Mouse (Mus musculus) hindbrain, embryonic 14.5 days (tissue): ENCODE results near the gene Prss34. TPM values are rescaled to one million over a fixed set of nuclear protein-coding genes. Genes with fewer than 3 reads are reported as not detected.
A peak's percentile ranks its signal among the peaks of the same experiment; 100 is the strongest.

Experiments used
- ATAC-seq: fragments of 200-750 bp; cut with Nextera tagmentation; 2 replicates; pipeline ENCODE4 v1.8.0; 2017; ENCODE audit warnings: moderate number of reproducible peaks, mild to moderate bottlenecking, moderate TSS enrichment, moderate library complexity; ENCODE audit not compliant: low FRiP score
- DNase-seq: peaks from one replicate; pipeline ENCODE4 v3.0.0-alpha.2; 2015; ENCODE audit warnings: low spot score
- H3K27ac ChIP-seq: fragments of 300-500 bp; sonication (generic); 2 replicates; pipeline ENCODE4 v1.5.1; 2014; ENCODE audit warnings: mild to moderate bottlenecking, moderate library complexity
- H3K27me3 ChIP-seq: fragments of 300-500 bp; sonication (generic); 2 replicates; pipeline ENCODE4 v1.6.1; 2014; ENCODE audit warnings: mild to moderate bottlenecking, low read length, mixed read lengths; ENCODE audit not compliant: control insufficient read depth, insufficient read depth
- H3K36me3 ChIP-seq: fragments of 300-500 bp; sonication (generic); replicated peaks from 2 replicates; pipeline ENCODE4 v1.6.1; 2014; ENCODE audit not compliant: control insufficient read depth, insufficient read depth
- H3K4me1 ChIP-seq: fragments of 300-500 bp; sonication (generic); replicated peaks from 2 replicates; pipeline ENCODE4 v1.6.1; 2014; ENCODE audit warnings: antibody characterized with exemption, low read length, mixed read lengths; ENCODE audit not compliant: control insufficient read depth, insufficient read depth
- H3K4me2 ChIP-seq: fragments of 300-500 bp; sonication (generic); replicated peaks from 2 replicates; pipeline ENCODE4 v1.6.1; 2014; ENCODE audit warnings: mild to moderate bottlenecking, moderate library complexity
- H3K4me3 ChIP-seq: fragments of 300-500 bp; sonication (generic); replicated peaks from 2 replicates; pipeline ENCODE4 v1.5.1; 2014; ENCODE audit warnings: mild to moderate bottlenecking, low read length
- H3K9ac ChIP-seq: fragments of 300-500 bp; sonication (generic); 2 replicates; pipeline ENCODE4 v1.6.1; 2014
- H3K9me3 ChIP-seq: fragments of 300-500 bp; sonication (generic); 2 replicates; pipeline ENCODE4 v1.6.1; 2016; ENCODE audit warnings: low read length; ENCODE audit not compliant: control insufficient read depth
- WGBS: fragments of 180-500 bp; shearing (Covaris S2); extraction: QIAGEN DNeasy Blood & Tissue Kit; methylation state at CpG from one replicate; pipeline ENCODE4 v1.1.7; 2014; 5-methylcytosine and 5-hydroxymethylcytosine counted together
- polyA plus RNA-seq: library from polyadenylated mRNA; unstranded; fragments of >200 nt; fragmentation: Nextera tagmentation; extraction: Ambion mirVana; gene quantifications from 2 replicates; pipeline ENCODE4 v1.2.1, GENCODE M21; 2014

Gene Prss34
- polyA plus RNA-seq, 1 experiment from 2014 or later: not detected

GRCm38 (mm10) chr17:25272326-25272725 is 25.9 kb upstream of the Prss34 start:
- H3K9me3 ChIP-seq: no peaks in the 10 kb centered on the region
- peak overlapping the region; percentile 98 for H3K27ac ChIP-seq
- H3K4me3 ChIP-seq: peak overlapping the region; percentile 83
- no peak for ATAC-seq
- peak overlapping the region; percentile 98 for H3K9ac ChIP-seq
- H3K27me3 ChIP-seq: no peaks in the 10 kb centered on the region
- H3K36me3 ChIP-seq: peaks cover 24% of the 10 kb centered on the region
- H3K4me1 ChIP-seq: peaks cover 31% of the 10 kb centered on the region
- H3K4me2 ChIP-seq: peak overlapping the region; percentile 88
- DNase-seq: no peak
- 2% methylated on average over 10 of the region's 10 CpGs for WGBS

GRCm38 (mm10) chr17:25272951-25273705 is 25.1 kb upstream of the Prss34 start:
- DNase-seq: peak; percentile 85
- peak overlapping the region; percentile 83 for H3K4me3 ChIP-seq
- WGBS: under 1% methylated on average over 60 of the region's 92 CpGs
- peaks cover 16% of the 10 kb centered on the region for H3K36me3 ChIP-seq
- H3K9ac ChIP-seq: peak overlapping the region; percentile 98
- peak overlapping the region; percentile 98 for H3K27ac ChIP-seq
- H3K4me1 ChIP-seq: peaks cover 31% of the 10 kb centered on the region
- no peaks in the 10 kb centered on the region for H3K9me3 ChIP-seq
- H3K4me2 ChIP-seq: peak overlapping the region; percentile 88
- H3K27me3 ChIP-seq: no peaks in the 10 kb centered on the region
- peak; percentile 90 for ATAC-seq

DNA sequence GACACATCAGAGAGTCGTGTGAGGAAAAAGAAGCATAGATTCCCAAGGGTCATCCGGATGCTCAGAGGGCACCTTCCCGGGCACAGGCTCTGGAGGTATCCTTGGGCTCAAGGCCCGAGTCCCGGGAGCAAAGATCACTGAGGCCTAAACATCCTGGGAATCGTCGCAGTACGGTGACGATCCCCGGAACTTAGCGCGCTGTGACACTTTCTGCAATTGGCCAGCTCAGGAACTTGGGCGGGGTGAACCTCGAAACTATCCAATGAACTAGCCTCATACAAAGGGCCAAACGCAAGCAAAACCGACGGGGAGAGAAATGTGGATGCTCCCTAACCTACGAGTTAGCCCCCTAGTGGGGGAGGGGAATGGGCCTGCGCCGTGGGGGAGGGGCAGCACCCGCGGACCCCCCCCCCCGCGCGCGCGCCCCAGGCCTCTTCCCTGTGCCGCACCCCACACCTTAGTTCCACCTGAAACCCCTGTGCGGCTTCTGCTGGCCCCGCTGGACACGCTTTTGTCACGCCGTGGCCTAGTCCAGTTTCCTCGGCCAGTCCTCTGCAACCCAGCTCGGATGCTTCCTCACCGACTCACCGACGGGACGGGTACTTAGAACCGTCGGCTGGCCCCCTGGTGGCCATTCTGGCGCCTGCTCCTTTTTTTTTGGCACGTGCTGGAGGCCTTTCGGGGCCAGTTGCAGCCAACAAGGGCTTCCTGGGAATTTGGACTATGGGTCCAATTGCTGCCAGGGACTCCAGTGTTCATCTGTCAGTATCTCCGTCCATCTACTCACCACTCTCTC is 24.3 kb upstream of the Prss34 start:
- H3K9ac ChIP-seq: peak overlapping the region; percentile 98
- H3K9me3 ChIP-seq: no peaks in the 10 kb centered on the region
- H3K4me2 ChIP-seq: peak overlapping the region; percentile 39
- ATAC-seq (peak; percentile 89), DNase-seq (peak; percentile 99)
- peaks cover 31% of the 10 kb centered on the region for H3K4me1 ChIP-seq
- peak overlapping the region; percentile 83 for H3K4me3 ChIP-seq
- WGBS: under 1% methylated on average over 40 of the region's 45 CpGs
- peaks cover 8% of the 10 kb centered on the region for H3K36me3 ChIP-seq
- H3K27me3 ChIP-seq: no peaks in the 10 kb centered on the region
- H3K27ac ChIP-seq: peak overlapping the region; percentile 98

GRCm38 (mm10) chr17:25274571-25275346 is 23.4 kb upstream of the Prss34 start, which contains the start of gene Ube2i:
Gene Ube2i (minus strand): TSS chr17:25274622.
- H3K27ac ChIP-seq: peak within 1 kb of the TSS; percentile 98
- no peak for DNase-seq
- 83% methylated on average over 9 of the region's 9 CpGs for WGBS

DNA sequence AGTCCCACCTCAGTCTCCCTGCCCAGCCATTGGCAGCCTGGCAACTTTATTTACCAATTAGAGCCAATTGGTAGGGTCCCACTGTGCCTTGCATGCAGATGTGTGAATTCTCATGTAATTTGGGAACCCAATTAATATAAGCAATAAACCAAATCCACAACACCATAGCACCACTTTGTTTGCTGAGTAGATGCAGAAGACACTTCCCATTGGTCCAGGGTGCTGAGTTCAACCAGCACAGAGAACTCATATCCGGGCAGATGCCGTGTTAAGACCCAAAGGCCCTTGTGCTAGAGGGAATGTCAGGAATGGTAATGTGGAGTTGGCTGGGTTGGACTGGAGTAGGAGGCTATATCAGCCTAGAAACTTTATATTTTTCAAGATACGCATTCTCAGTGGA is 22.4 kb upstream of the Prss34 start:
- WGBS: 94% methylated on average over 3 of the region's 3 CpGs
- Histone ChIP-seq H3K4me2 (no peak overlapping the region), H3K27ac (no peak overlapping the region), H3K4me1 (peaks cover 20% of the 10 kb centered on the region), H3K27me3 (no peaks in the 10 kb centered on the region), H3K9ac (no peak overlapping the region), H3K9me3 (no peaks in the 10 kb centered on the region), H3K4me3 (no peak overlapping the region), H3K36me3 (no peaks in the 10 kb centered on the region)
- ATAC-seq: no peak
- DNase-seq: no peak

More at GRCm38 (mm10) chr17:25274571-25275346, 23.4 kb upstream of the Prss34 start, which contains the start of gene Ube2i:
- Histone ChIP-seq H3K4me2 (peak within 1 kb of the TSS; percentile 39), H3K4me3 (peak within 1 kb of the TSS; percentile 83), H3K27me3 (no peaks in the 10 kb centered on the region), H3K4me1 (peaks cover 30% of the 10 kb centered on the region), H3K36me3 (no peaks in the 10 kb centered on the region), H3K9ac (peak within 1 kb of the TSS; percentile 98), H3K9me3 (no peaks in the 10 kb centered on the region)
- ATAC-seq: no peak

DNA sequence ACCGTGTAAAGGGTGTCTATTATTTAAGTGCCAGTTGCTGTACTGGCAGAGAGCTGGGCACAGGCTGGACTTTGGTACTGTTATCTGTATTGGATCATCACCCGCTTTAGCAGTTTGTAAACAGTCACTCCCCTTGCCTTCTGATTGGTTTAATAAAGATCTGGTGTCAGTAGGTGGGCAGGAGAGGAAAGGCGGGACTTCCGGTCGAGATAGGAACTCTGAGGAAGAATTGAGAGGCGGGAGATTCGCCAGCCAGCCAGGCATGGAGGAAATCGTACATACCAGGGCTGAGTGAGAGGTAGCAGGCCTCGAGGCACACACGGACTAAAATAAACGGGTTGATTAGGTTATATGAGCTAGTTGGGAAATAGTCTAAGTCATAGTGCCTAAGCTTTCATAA is 16.1 kb upstream of the Prss34 start:
- DNase-seq (no peak), ATAC-seq (no peak)
- Histone ChIP-seq H3K27ac (no peak overlapping the region), H3K4me2 (no peak overlapping the region), H3K4me1 (no peaks in the 10 kb centered on the region), H3K9ac (no peak overlapping the region), H3K9me3 (no peaks in the 10 kb centered on the region), H3K4me3 (no peak overlapping the region), H3K27me3 (no peaks in the 10 kb centered on the region), H3K36me3 (no peaks in the 10 kb centered on the region)
- WGBS: 48% methylated on average over 11 of the region's 11 CpGs

DNA sequence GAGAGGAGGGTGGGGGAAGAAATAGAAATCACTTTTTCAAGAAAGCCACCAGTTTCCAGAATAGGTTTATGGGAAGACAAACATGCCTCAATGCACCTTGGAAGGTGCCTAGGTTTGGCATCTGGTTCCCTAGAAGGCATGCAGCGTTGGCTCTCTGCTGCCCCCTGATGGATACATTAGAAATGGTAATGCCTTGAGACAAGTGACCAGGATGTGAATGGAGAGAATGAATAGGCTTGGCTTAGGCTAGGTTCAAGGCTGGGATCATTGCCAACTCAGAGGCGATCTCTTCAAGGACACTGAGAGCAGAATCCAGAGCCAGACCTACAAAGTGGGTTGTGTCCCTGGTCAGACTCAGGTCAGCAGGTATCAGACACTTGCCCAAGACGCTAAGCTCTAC is 13.2 kb upstream of the Prss34 start:
- Histone ChIP-seq H3K9me3 (no peaks in the 10 kb centered on the region), H3K27ac (no peak overlapping the region), H3K4me2 (no peak overlapping the region), H3K9ac (no peak overlapping the region), H3K4me1 (no peaks in the 10 kb centered on the region), H3K27me3 (no peaks in the 10 kb centered on the region), H3K4me3 (no peak overlapping the region), H3K36me3 (no peaks in the 10 kb centered on the region)
- ATAC-seq: no peak
- peak; percentile 73 for DNase-seq
- whole genome bisulfite sequencing: 17% methylated on average over 3 of the region's 3 CpGs

- no peak overlapping the region for H3K27ac ChIP-seq
- no peaks in the 10 kb centered on the region for H3K9me3 ChIP-seq
- H3K4me2 ChIP-seq: no peak overlapping the region
- WGBS: 23% methylated on average over 4 of the region's 4 CpGs
- H3K36me3 ChIP-seq: no peaks in the 10 kb centered on the region
- H3K9ac ChIP-seq: no peak overlapping the region
- H3K4me3 ChIP-seq: no peak overlapping the region
- ATAC-seq: no peak
- H3K27me3 ChIP-seq: no peaks in the 10 kb centered on the region
- DNase-seq: peak; percentile 60
- H3K4me1 ChIP-seq: no peaks in the 10 kb centered on the region
Measured at GRCm38 (mm10) chr17:25288842-25289241, 9.4 kb upstream of the Prss34 start.

- ATAC-seq (no peak), DNase-seq (no peak)
- no peaks in the 10 kb centered on the region for H3K4me1 ChIP-seq
- H3K4me2 ChIP-seq: no peak overlapping the region
- no peak overlapping the region for H3K9ac ChIP-seq
- H3K36me3 ChIP-seq: no peaks in the 10 kb centered on the region
- H3K27ac ChIP-seq: no peak overlapping the region
- no peak overlapping the region for H3K4me3 ChIP-seq
- no peaks in the 10 kb centered on the region for H3K27me3 ChIP-seq
- no peaks in the 10 kb centered on the region for H3K9me3 ChIP-seq
- WGBS: 33% methylated on average over 4 of the region's 4 CpGs
Measured at GRCm38 (mm10) chr17:25290411-25290810, 7.8 kb upstream of the Prss34 start.
